9 mouse cellular contexts compared by ENCODE assay signal in the genomic region with DNA sequence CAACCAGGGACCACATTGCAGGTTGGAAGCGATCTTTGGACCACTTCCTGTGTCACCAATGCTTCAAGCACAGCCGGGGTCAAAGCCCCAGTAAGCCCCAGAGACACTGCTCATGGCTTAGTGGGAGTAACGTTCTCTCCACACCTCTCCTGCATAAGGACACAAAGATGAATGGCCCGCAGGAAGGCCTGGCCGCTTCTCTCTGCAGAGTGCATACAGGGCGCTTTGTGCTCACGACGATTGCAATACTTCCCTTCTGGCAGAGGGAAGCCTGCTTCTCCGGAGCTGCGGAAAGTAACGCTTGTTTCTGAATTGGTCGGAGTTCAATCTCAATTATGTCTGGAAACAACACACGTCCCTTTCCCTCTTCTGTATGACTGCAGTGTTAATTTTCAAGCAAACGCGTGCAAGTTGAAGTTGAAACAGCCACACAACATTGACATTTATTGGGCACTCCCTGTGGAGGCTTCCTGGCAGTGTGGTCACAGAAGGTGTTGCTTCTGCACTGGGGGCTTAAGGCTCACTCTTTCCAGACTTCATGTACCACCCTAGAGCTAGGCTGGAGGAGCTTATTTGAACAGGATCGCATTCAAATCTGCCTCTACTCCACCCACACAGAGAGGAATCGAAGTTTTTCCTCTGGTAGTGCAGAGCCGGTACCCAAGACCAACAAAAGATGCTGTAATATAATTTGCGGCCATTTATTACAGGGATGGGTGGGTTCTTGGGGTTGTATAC.
DNase-seq lines count a peak whose midpoint lies in the region; ATAC-seq and TF ChIP-seq lines count a peak whose summit lies in the region.
"Had no signal": no experiment of that assay in that cellular context is flagged by ENCODE, and none has a peak within 500 bp of the region (broad histone marks: within the 10 kb centered on the region; RNA-seq: fewer than 3 reads in every experiment).

No protein-coding gene starts in this region.

- H3K4me2 ChIP-seq in hindbrain, embryonic 15.5 days: peak overlapping the region; percentile 55
- H3K4me2 ChIP-seq in hindbrain, embryonic 12.5 days (replicated peaks): no peak overlapping the region
- H3K4me2 ChIP-seq in midbrain, postnatal 0 days (ENCODE audit: low read depth, low read length, poor library complexity, severe bottlenecking): 0 out of 2 replicates have a peak overlapping the region, but pooled peaks have one; percentile 46
- H3K4me2 ChIP-seq in midbrain, embryonic 14.5 days (ENCODE audit: low read length): no peak overlapping the region
- no peak overlapping the region; the same call in 1 of the 2 replicates for H3K4me2 ChIP-seq in hindbrain, embryonic 16.5 days (ENCODE audit: low read length)
- peak overlapping the region; percentile 54; the same call in 1 of the 2 replicates for H3K4me2 ChIP-seq in neural tube, embryonic 14.5 days (ENCODE audit: low read depth, low read length)

- no peak for TF ChIP-seq CTCF in midbrain, postnatal 0 days (IDR thresholded peaks at IDR 0.05)

- no peaks in the 10 kb centered on the region for H3K27me3 ChIP-seq in hindbrain, embryonic 15.5 days
- H3K27me3 ChIP-seq in hindbrain, embryonic 12.5 days: no peaks in the 10 kb centered on the region
- no peaks in the 10 kb centered on the region for H3K27me3 ChIP-seq in midbrain, postnatal 0 days (ENCODE audit: insufficient read depth, low read length)
- H3K27me3 ChIP-seq in midbrain, embryonic 14.5 days (ENCODE audit: control insufficient read depth, insufficient read depth, low read length): no peaks in the 10 kb centered on the region
- H3K27me3 ChIP-seq in hindbrain, embryonic 16.5 days (replicated peaks; ENCODE audit: control insufficient read depth, insufficient read depth, low read length): no peaks in the 10 kb centered on the region
- no peaks in the 10 kb centered on the region for H3K27me3 ChIP-seq in neural tube, embryonic 14.5 days (ENCODE audit: control insufficient read depth, insufficient read depth, low read length)

- no peak overlapping the region for H3K9ac ChIP-seq in hindbrain, embryonic 15.5 days
- no peak overlapping the region for H3K9ac ChIP-seq in hindbrain, embryonic 12.5 days
- H3K9ac ChIP-seq in midbrain, postnatal 0 days (replicated peaks; ENCODE audit: low read length, poor library complexity, severe bottlenecking): no peak overlapping the region
- no peak overlapping the region for H3K9ac ChIP-seq in midbrain, embryonic 14.5 days (replicated peaks; ENCODE audit: low read length)
- no peak overlapping the region for H3K9ac ChIP-seq in hindbrain, embryonic 16.5 days (ENCODE audit: low read depth, low read length)
- H3K9ac ChIP-seq in neural tube, embryonic 14.5 days (replicated peaks; ENCODE audit: low read depth, low read length): no peak overlapping the region

- H3K9me3 ChIP-seq in hindbrain, embryonic 15.5 days: no peaks in the 10 kb centered on the region
- H3K9me3 ChIP-seq in hindbrain, embryonic 12.5 days (replicated peaks): no peaks in the 10 kb centered on the region
- H3K9me3 ChIP-seq in midbrain, postnatal 0 days (ENCODE audit: low read length): no peaks in the 10 kb centered on the region
- no peaks in the 10 kb centered on the region for H3K9me3 ChIP-seq in midbrain, embryonic 14.5 days (ENCODE audit: control insufficient read depth, low read length)
- no peaks in the 10 kb centered on the region for H3K9me3 ChIP-seq in hindbrain, embryonic 16.5 days (ENCODE audit: control insufficient read depth, low read length)
- H3K9me3 ChIP-seq in neural tube, embryonic 14.5 days (ENCODE audit: control insufficient read depth, low read length): no peaks in the 10 kb centered on the region

- 57% methylated on average over 19 of the region's 19 CpGs for WGBS in hindbrain, embryonic 15.5 days
- WGBS in hindbrain, embryonic 12.5 days: 68% methylated on average over 19 of the region's 19 CpGs
- 65% methylated on average over 19 of the region's 19 CpGs for WGBS in midbrain, postnatal 0 days
- WGBS in midbrain, embryonic 14.5 days: 80% methylated on average over 19 of the region's 19 CpGs
- 58% methylated on average over 19 of the region's 19 CpGs for WGBS in hindbrain, embryonic 16.5 days
- 43% methylated on average over 19 of the region's 19 CpGs for WGBS in neural tube, embryonic 14.5 days

- peaks cover 12% of the 10 kb centered on the region; the same call in 1 of the 2 replicates for H3K4me1 ChIP-seq in hindbrain, embryonic 15.5 days (replicated peaks)
- peaks cover 4% of the 10 kb centered on the region for H3K4me1 ChIP-seq in hindbrain, embryonic 12.5 days
- H3K4me1 ChIP-seq in midbrain, postnatal 0 days (ENCODE audit: insufficient read depth, low read length): 0 out of 2 replicates have a peak, but pooled peaks cover 2% of the 10 kb centered on the region
- H3K4me1 ChIP-seq in midbrain, embryonic 14.5 days (ENCODE audit: control insufficient read depth, insufficient read depth, low read length): 0 out of 2 replicates have a peak, but pooled peaks cover 4% of the 10 kb centered on the region
- H3K4me1 ChIP-seq in hindbrain, embryonic 16.5 days (ENCODE audit: control insufficient read depth, insufficient read depth, low read depth, low read length): peaks cover 5% of the 10 kb centered on the region
- 0 out of 2 replicates have a peak, but pooled peaks cover 4% of the 10 kb centered on the region for H3K4me1 ChIP-seq in neural tube, embryonic 14.5 days (ENCODE audit: control insufficient read depth, insufficient read depth, low read length)

- no peak overlapping the region for H3K4me3 ChIP-seq in hindbrain, embryonic 15.5 days
- no peak overlapping the region for H3K4me3 ChIP-seq in hindbrain, embryonic 12.5 days
- H3K4me3 ChIP-seq in midbrain, postnatal 0 days (ENCODE audit: low read depth, low read length): no peak overlapping the region
- no peak overlapping the region for H3K4me3 ChIP-seq in midbrain, embryonic 14.5 days (replicated peaks; ENCODE audit: low read depth, low read length)
- no peak overlapping the region for H3K4me3 ChIP-seq in hindbrain, embryonic 16.5 days (ENCODE audit: low read length)
- no peak overlapping the region for H3K4me3 ChIP-seq in neural tube, embryonic 14.5 days (ENCODE audit: low read depth, low read length)
- H3K4me3 ChIP-seq: erythroblast, embryonic 14.5 days had no signal

- no peaks in the 10 kb centered on the region for H3K36me3 ChIP-seq in hindbrain, embryonic 15.5 days
- no peaks in the 10 kb centered on the region for H3K36me3 ChIP-seq in hindbrain, embryonic 12.5 days
- no peaks in the 10 kb centered on the region for H3K36me3 ChIP-seq in midbrain, postnatal 0 days (ENCODE audit: insufficient read depth, low read length)
- H3K36me3 ChIP-seq in midbrain, embryonic 14.5 days (ENCODE audit: control insufficient read depth, insufficient read depth, low read length): no peaks in the 10 kb centered on the region
- H3K36me3 ChIP-seq in hindbrain, embryonic 16.5 days (ENCODE audit: control insufficient read depth, insufficient read depth, low read length): no peaks in the 10 kb centered on the region
- no peaks in the 10 kb centered on the region for H3K36me3 ChIP-seq in neural tube, embryonic 14.5 days (ENCODE audit: control insufficient read depth, insufficient read depth, low read length)

- peak; percentile 48; the same call in 1 of the 2 replicates for ATAC-seq in hindbrain, embryonic 15.5 days (ENCODE audit: low FRiP score, low read depth)
- ATAC-seq in hindbrain, embryonic 12.5 days (ENCODE audit: low FRiP score): no peak
- ATAC-seq in midbrain, postnatal 0 days (ENCODE audit: low FRiP score): no peak
- ATAC-seq in midbrain, embryonic 14.5 days (ENCODE audit: low FRiP score, low TSS enrichment): no peak
- ATAC-seq in hindbrain, embryonic 16.5 days: peak; percentile 74
- peak; percentile 68; the same call in 1 of the 2 replicates for ATAC-seq in neural tube, embryonic 14.5 days (ENCODE audit: low read depth)
- ATAC-seq in megakaryocyte-erythroid progenitor cell, adult 5-6 weeks (replicated peaks; ENCODE audit: low FRiP score, low TSS enrichment, poor library complexity, severe bottlenecking): no peak

- peak; percentile 27 for DNase-seq in midbrain, postnatal 0 days (ENCODE audit: low spot score)
- no peak for DNase-seq in midbrain, embryonic 14.5 days
- no peak for DNase-seq in ovary, adult 18-20 months (ENCODE audit: low spot score)

- H3K27ac ChIP-seq in hindbrain, embryonic 15.5 days (replicated peaks): no peak overlapping the region
- H3K27ac ChIP-seq in hindbrain, embryonic 12.5 days: no peak overlapping the region
- no peak overlapping the region for H3K27ac ChIP-seq in midbrain, postnatal 0 days (ENCODE audit: low read depth, low read length)
- no peak overlapping the region for H3K27ac ChIP-seq in midbrain, embryonic 14.5 days (replicated peaks; ENCODE audit: low read depth, low read length)
- 0 out of 2 replicates have a peak overlapping the region, but pooled peaks have one; percentile 17 for H3K27ac ChIP-seq in hindbrain, embryonic 16.5 days (ENCODE audit: low read depth, low read length)
- no peak overlapping the region for H3K27ac ChIP-seq in neural tube, embryonic 14.5 days (ENCODE audit: low read depth, low read length)

Comparison
In these comparisons a context has a peak if more than half of its experiments do, and no peak if none do; other contexts are left out.
1. ATAC-seq: peak in hindbrain, embryonic 15.5 days (single experiment), hindbrain, embryonic 16.5 days (single experiment) and neural tube, embryonic 14.5 days (single experiment); none in hindbrain, embryonic 12.5 days (single experiment), midbrain, postnatal 0 days (single experiment), midbrain, embryonic 14.5 days (single experiment) and megakaryocyte-erythroid progenitor cell, adult 5-6 weeks (single experiment).
2. H3K4me2 ChIP-seq: peak in hindbrain, embryonic 15.5 days (single experiment), midbrain, postnatal 0 days (single experiment) and neural tube, embryonic 14.5 days (single experiment); none in hindbrain, embryonic 12.5 days (single experiment), midbrain, embryonic 14.5 days (single experiment) and hindbrain, embryonic 16.5 days (single experiment).